19 mouse cellular contexts compared by ENCODE assay signal in the genomic region with DNA sequence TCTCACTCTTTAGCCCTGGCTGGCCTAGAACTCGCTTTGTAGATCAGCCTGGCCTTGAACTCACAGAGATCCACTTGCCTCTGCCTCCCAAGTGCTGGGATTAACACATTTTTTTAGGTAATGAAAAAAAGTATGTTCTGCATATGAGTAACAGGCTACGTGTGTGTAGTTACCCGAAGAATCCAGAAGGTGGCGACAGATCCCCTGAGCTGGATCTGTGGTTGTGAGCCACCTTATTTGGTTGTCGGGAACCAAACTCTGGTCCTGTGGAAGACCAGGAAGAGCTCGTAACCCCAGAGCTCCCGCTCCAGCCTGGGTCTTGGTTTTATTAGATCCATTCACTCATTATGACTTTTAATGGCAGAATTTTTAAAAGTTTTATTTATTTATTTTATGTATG. TPM values are rescaled to one million over a fixed set of nuclear protein-coding genes. Genes with fewer than 3 reads are reported as not detected.
A peak's percentile ranks its signal among the peaks of the same experiment; 100 is the strongest.
DNase-seq lines count a peak whose midpoint lies in the region; ATAC-seq and TF ChIP-seq lines count a peak whose summit lies in the region.
"Had no signal": no experiment of that assay in that cellular context is flagged by ENCODE, and none has a peak within 500 bp of the region (broad histone marks: within the 10 kb centered on the region; RNA-seq: fewer than 3 reads in every experiment).

No protein-coding gene starts in this region.

- TF ChIP-seq EP300 in liver, postnatal 0 days (IDR thresholded peaks at IDR 0.05; ENCODE audit: low read depth), result no peak
- no peak for TF ChIP-seq EP300 in ES-Bruce4 (IDR thresholded peaks at IDR 0.05; ENCODE audit: insufficient read depth, low read depth, low read length)

- H3K27me3 ChIP-seq in liver, postnatal 0 days (ENCODE audit: insufficient read depth, low read length), result no peaks in the 10 kb centered on the region
- no peaks in the 10 kb centered on the region for H3K27me3 ChIP-seq in ES-Bruce4 (ENCODE audit: control insufficient read depth, insufficient read depth, low read length, poor library complexity, severe bottlenecking)
- H3K27me3 ChIP-seq in hindbrain, embryonic 16.5 days (replicated peaks; ENCODE audit: control insufficient read depth, insufficient read depth, low read length), result 0 out of 2 replicates have a peak, but pooled peaks cover 2% of the 10 kb centered on the region
- peaks cover 19% of the 10 kb centered on the region for H3K27me3 ChIP-seq in kidney, embryonic 15.5 days

- intact Hi-C loops in gastrocnemius, adult 2 months (cut with DNase I), result no loop called here

- DNase-seq in gastrocnemius, adult 2 months, result no peak
- DNase-seq in gastrocnemius, postnatal 10 days, result no peak
- no peak for DNase-seq in liver, postnatal 0 days
- DNase-seq in liver, result no peak
- DNase-seq in c-Kit-positive CD71-positive TER-119-positive erythroid progenitor cells, embryonic 14.5 days (ENCODE audit: low spot score), result peak; percentile 29
- DNase-seq: cerebellum, adult 9-10 months; gastrocnemius, postnatal 36 days; kidney, postnatal 10 days had no signal

- peaks cover 39% of the 10 kb centered on the region for H3K36me3 ChIP-seq in liver, postnatal 0 days (replicated peaks; ENCODE audit: insufficient read depth, low read length)
- H3K36me3 ChIP-seq in ES-Bruce4 (ENCODE audit: control insufficient read depth, insufficient read depth, low read length, poor library complexity, severe bottlenecking), result peaks cover 5% of the 10 kb centered on the region; the same call in 1 of the 2 replicates
- peaks cover 23% of the 10 kb centered on the region for H3K36me3 ChIP-seq in hindbrain, embryonic 16.5 days (ENCODE audit: control insufficient read depth, insufficient read depth, low read length)
- peaks cover 67% of the 10 kb centered on the region for H3K36me3 ChIP-seq in kidney, embryonic 15.5 days

- ATAC-seq in liver, postnatal 0 days, result no peak
- ATAC-seq in hindbrain, embryonic 16.5 days, result no peak
- no peak for ATAC-seq in kidney, embryonic 15.5 days (replicated peaks; ENCODE audit: low FRiP score)
- ATAC-seq: CD4-positive, CD25-positive, alpha-beta regulatory T cell, adult 4 months; forebrain, embryonic 16.5 days had no signal

- no peaks in the 10 kb centered on the region for H3K9me3 ChIP-seq in liver, postnatal 0 days (ENCODE audit: low read length)
- no peaks in the 10 kb centered on the region for H3K9me3 ChIP-seq in ES-Bruce4 (replicated peaks; ENCODE audit: control insufficient read depth, insufficient read depth, low read length, poor library complexity, severe bottlenecking)
- H3K9me3 ChIP-seq in hindbrain, embryonic 16.5 days (ENCODE audit: control insufficient read depth, low read length), result no peaks in the 10 kb centered on the region; the same call in 1 of the 2 replicates
- H3K9me3 ChIP-seq in kidney, embryonic 15.5 days (replicated peaks), result no peaks in the 10 kb centered on the region
- H3K9me3 ChIP-seq: embryonic facial prominence, embryonic 15.5 days; hindbrain, embryonic 13.5 days; limb, embryonic 15.5 days had no signal

- no peak overlapping the region for H3K4me3 ChIP-seq in gastrocnemius, adult 2 months
- H3K4me3 ChIP-seq in liver, postnatal 0 days (ENCODE audit: low read depth, low read length), result no peak overlapping the region
- H3K4me3 ChIP-seq in ES-Bruce4 (ENCODE audit: low read depth, low read length), result no peak overlapping the region
- H3K4me3 ChIP-seq in hindbrain, embryonic 16.5 days (ENCODE audit: low read length), result no peak overlapping the region
- H3K4me3 ChIP-seq in kidney, embryonic 15.5 days (replicated peaks), result no peak overlapping the region
- H3K4me3 ChIP-seq: embryonic facial prominence, embryonic 15.5 days; hindbrain, embryonic 13.5 days; limb, embryonic 15.5 days; megakaryocyte, embryonic 14.5 days had no signal

- H3K27ac ChIP-seq in gastrocnemius, adult 2 months, result no peak overlapping the region
- H3K27ac ChIP-seq in liver, postnatal 0 days (ENCODE audit: low read depth), result no peak overlapping the region
- H3K27ac ChIP-seq in ES-Bruce4 (ENCODE audit: insufficient read depth, low read length), result no peak overlapping the region
- no peak overlapping the region for H3K27ac ChIP-seq in hindbrain, embryonic 16.5 days (ENCODE audit: low read depth, low read length)
- no peak overlapping the region for H3K27ac ChIP-seq in kidney, embryonic 15.5 days
- H3K27ac ChIP-seq: embryonic facial prominence, embryonic 15.5 days; hindbrain, embryonic 13.5 days; limb, embryonic 15.5 days had no signal

- no peak overlapping the region for H3K4me2 ChIP-seq in liver, postnatal 0 days (ENCODE audit: low read depth, low read length)
- no peak overlapping the region for H3K4me2 ChIP-seq in hindbrain, embryonic 16.5 days (ENCODE audit: low read length)
- no peak overlapping the region for H3K4me2 ChIP-seq in kidney, embryonic 15.5 days
- H3K4me2 ChIP-seq: embryonic facial prominence, embryonic 15.5 days; hindbrain, embryonic 13.5 days; limb, embryonic 15.5 days had no signal

- WGBS in liver, postnatal 0 days (ENCODE audit: insufficient replicate concordance), result 78% methylated on average over 7 of the region's 7 CpGs
- WGBS in hindbrain, embryonic 16.5 days, result 84% methylated on average over 7 of the region's 7 CpGs
- WGBS in kidney, embryonic 15.5 days, result 87% methylated on average over 7 of the region's 7 CpGs

- TF ChIP-seq CTCF in gastrocnemius, adult 2 months (IDR thresholded peaks at IDR 0.05), result peak; percentile 28; the same call in 1 of the 2 replicates
- peak; percentile 50 for TF ChIP-seq CTCF in liver, postnatal 0 days (IDR thresholded peaks at IDR 0.05; ENCODE audit: low read depth)
- TF ChIP-seq CTCF in ES-Bruce4 (IDR thresholded peaks at IDR 0.05; ENCODE audit: low read depth, low read length), result peak; percentile 51

- H3K4me1 ChIP-seq in liver, postnatal 0 days (ENCODE audit: insufficient read depth), result no peaks in the 10 kb centered on the region
- H3K4me1 ChIP-seq in ES-Bruce4 (ENCODE audit: control insufficient read depth, insufficient read depth, low read length), result no peaks in the 10 kb centered on the region
- peaks cover 5% of the 10 kb centered on the region for H3K4me1 ChIP-seq in hindbrain, embryonic 16.5 days (ENCODE audit: control insufficient read depth, insufficient read depth, low read depth, low read length)
- peaks cover 19% of the 10 kb centered on the region for H3K4me1 ChIP-seq in kidney, embryonic 15.5 days

- no peak overlapping the region for H3K9ac ChIP-seq in liver, postnatal 0 days (replicated peaks)
- no peak overlapping the region for H3K9ac ChIP-seq in ES-Bruce4 (ENCODE audit: low read depth, poor library complexity, severe bottlenecking)
- no peak overlapping the region for H3K9ac ChIP-seq in hindbrain, embryonic 16.5 days (ENCODE audit: low read depth, low read length)
- no peak overlapping the region for H3K9ac ChIP-seq in kidney, embryonic 15.5 days
- H3K9ac ChIP-seq: embryonic facial prominence, embryonic 15.5 days; hindbrain, embryonic 13.5 days; limb, embryonic 15.5 days had no signal

- TF ChIP-seq POLR2A in ES-Bruce4 (IDR thresholded peaks at IDR 0.05; ENCODE audit: insufficient read depth, low read length), result no peak

RNA-seq across cellular contexts. Expression of a gene that starts 6.4 kb away (rescaled TPM):
- total RNA-seq in gastrocnemius, adult 2 months (2021), result not detected
- not detected for total RNA-seq in gastrocnemius, postnatal 10 days (2021)
- polyA plus RNA-seq in liver, postnatal 0 days (2015; fragmentation: Nextera tagmentation; extraction: Ambion mirVana), result not detected in 2 replicates
- not detected in 2 replicates for polyA plus RNA-seq in ES-Bruce4 (2011; ENCODE audit: insufficient read depth, insufficient read length, low read depth, missing spikeins)
- polyA plus RNA-seq in hindbrain, embryonic 16.5 days (2015; fragmentation: Nextera tagmentation; extraction: Ambion mirVana), result not detected in 2 replicates
- polyA plus RNA-seq in kidney, embryonic 15.5 days (2015; fragmentation: Nextera tagmentation; extraction: Ambion mirVana), result not detected in 2 replicates
- total RNA-seq: gastrocnemius, postnatal 36 days; left cerebral cortex, adult 18-20 months had no signal
- polyA plus RNA-seq: CD4-positive, CD25-positive, alpha-beta regulatory T cell, adult 4 months; forebrain, embryonic 16.5 days; heart, embryonic 14.5 days; hindbrain, embryonic 13.5 days had no signal

RNA-seq across cellular contexts. Expression of a gene that starts 24.2 kb away (rescaled TPM):
- total RNA-seq in gastrocnemius, adult 2 months (2021), result 10 to 100 TPM; 58.2 to 75.6 TPM
- total RNA-seq in gastrocnemius, postnatal 10 days (2021), result 10 to 100 TPM; 30.3 to 39.8 TPM
- polyA plus RNA-seq in liver, postnatal 0 days (2015; fragmentation: Nextera tagmentation; extraction: Ambion mirVana), result 81.2 and 86.3 TPM in 2 replicates
- 30.9 and 32.3 TPM in 2 replicates for polyA plus RNA-seq in ES-Bruce4 (2011; ENCODE audit: insufficient read depth, insufficient read length, low read depth, missing spikeins)
- 31.9 and 35.4 TPM in 2 replicates for polyA plus RNA-seq in hindbrain, embryonic 16.5 days (2015; fragmentation: Nextera tagmentation; extraction: Ambion mirVana)
- polyA plus RNA-seq in kidney, embryonic 15.5 days (2015; fragmentation: Nextera tagmentation; extraction: Ambion mirVana), result 80.5 and 85.0 TPM in 2 replicates

RNA-seq across cellular contexts. Expression of a gene that starts 43.9 kb away (rescaled TPM):
- total RNA-seq in gastrocnemius, adult 2 months (2021), result not detected
- total RNA-seq in gastrocnemius, postnatal 10 days (2021), result not detected
- 0.04 TPM in 1 of 2 replicates, not detected in the other for polyA plus RNA-seq in liver, postnatal 0 days (2015; fragmentation: Nextera tagmentation; extraction: Ambion mirVana)
- 0.21 TPM in 1 of 2 replicates, not detected in the other for polyA plus RNA-seq in ES-Bruce4 (2011; ENCODE audit: insufficient read depth, insufficient read length, low read depth, missing spikeins)
- polyA plus RNA-seq in hindbrain, embryonic 16.5 days (2015; fragmentation: Nextera tagmentation; extraction: Ambion mirVana), result not detected in 2 replicates
- polyA plus RNA-seq in kidney, embryonic 15.5 days (2015; fragmentation: Nextera tagmentation; extraction: Ambion mirVana), result not detected in 2 replicates
- total RNA-seq: gastrocnemius, postnatal 36 days had no signal
- polyA plus RNA-seq: CD4-positive, CD25-positive, alpha-beta regulatory T cell, adult 4 months; embryonic facial prominence, embryonic 15.5 days; forebrain, embryonic 16.5 days; heart, embryonic 14.5 days; hindbrain, embryonic 13.5 days; limb, embryonic 15.5 days had no signal
